Mouse (Mus musculus) heart, adult 2 months (tissue): ENCODE data around the gene Gm36028. TPM values are rescaled to one million over a fixed set of nuclear protein-coding genes. Genes with fewer than 3 reads are reported as not detected.

Experiments used
- DNase-seq, 2 experiments: peaks; one replicate each; pipeline ENCODE4 v3.0.0; 2021
- H3K27ac ChIP-seq: fragments of 200-600 bp; 2 replicates; pipeline ENCODE4 v1.8.1; 2022
- H3K27me3 ChIP-seq: fragments of 200-500 bp; 2 replicates; pipeline ENCODE4 v1.6.1; 2012; ENCODE audit warnings: mild to moderate bottlenecking, low read length, inconsistent platforms, mixed read lengths; ENCODE audit not compliant: control insufficient read depth, insufficient read depth
- H3K36me3 ChIP-seq: fragments of 200-500 bp; 2 replicates; pipeline ENCODE4 v1.6.1; 2012; ENCODE audit warnings: low read length, inconsistent platforms; ENCODE audit not compliant: control insufficient read depth, insufficient read depth
- H3K4me1 ChIP-seq: fragments of 200-500 bp; 2 replicates; pipeline ENCODE4 v1.6.1; 2011; ENCODE audit warnings: low read length; ENCODE audit not compliant: control insufficient read depth, insufficient read depth
- H3K4me3 ChIP-seq: fragments of 200-600 bp; 2 replicates; pipeline ENCODE4 v1.8.1; 2022
- H3K79me2 ChIP-seq: fragments of 200-500 bp; replicated peaks from 2 replicates; pipeline ENCODE4 v1.6.1; 2012; ENCODE audit warnings: mild to moderate bottlenecking, inconsistent platforms, low read length, moderate library complexity, mixed read lengths; ENCODE audit not compliant: control insufficient read depth, insufficient read depth
- H3K9ac ChIP-seq: fragments of 200-500 bp; 2 replicates; pipeline ENCODE4 v1.6.1; 2012; ENCODE audit warnings: low read depth, mild to moderate bottlenecking, control low read depth, inconsistent platforms, low read length, mixed read lengths
- CTCF ChIP-seq: fragments of 200-600 bp; IDR thresholded peaks from 2 replicates; pipeline ENCODE4 v1.8.1; 2022; ENCODE audit warnings: antibody characterized with exemption, mild to moderate bottlenecking, moderate library complexity
- EP300 ChIP-seq: fragments of 200-500 bp; IDR thresholded peaks from 2 replicates; pipeline ENCODE4 v1.6.1; 2011; ENCODE audit warnings: low read depth, low read length, control low read depth; ENCODE audit not compliant: insufficient read depth
- POLR2A ChIP-seq: fragments of 200-500 bp; IDR thresholded peaks from 2 replicates; pipeline ENCODE4 v1.6.1; 2011; ENCODE audit warnings: mild to moderate bottlenecking, low read depth, low read length, control low read depth; ENCODE audit not compliant: insufficient read depth
- WGBS: fragments of 180-500 bp; shearing (Covaris S2); methylation state at CpG from one replicate; pipeline ENCODE4 v1.1.7; 2018; 5-methylcytosine and 5-hydroxymethylcytosine counted together
- intact Hi-C: fragments of 180-260 bp; cut with DNase I; formaldehyde crosslinking; loops from one replicate; pipeline ENCODE4 v1.15.1; 2025
- polyA plus RNA-seq: library from polyadenylated mRNA; depleted of rRNA; stranded (reverse); fragments of >200 nt; gene quantifications from 2 replicates; pipeline ENCODE4 v1.2.3, GENCODE M21; 2012
- total RNA-seq, 2 experiments: library from RNA; stranded (reverse); gene quantifications; 2 replicates each; pipeline ENCODE4 v1.2.3; 2021

Gm36028 gene
- total and polyA plus RNA-seq, 3 experiments, result 0.10 to 1.0 (median 1.0) TPM

DNA sequence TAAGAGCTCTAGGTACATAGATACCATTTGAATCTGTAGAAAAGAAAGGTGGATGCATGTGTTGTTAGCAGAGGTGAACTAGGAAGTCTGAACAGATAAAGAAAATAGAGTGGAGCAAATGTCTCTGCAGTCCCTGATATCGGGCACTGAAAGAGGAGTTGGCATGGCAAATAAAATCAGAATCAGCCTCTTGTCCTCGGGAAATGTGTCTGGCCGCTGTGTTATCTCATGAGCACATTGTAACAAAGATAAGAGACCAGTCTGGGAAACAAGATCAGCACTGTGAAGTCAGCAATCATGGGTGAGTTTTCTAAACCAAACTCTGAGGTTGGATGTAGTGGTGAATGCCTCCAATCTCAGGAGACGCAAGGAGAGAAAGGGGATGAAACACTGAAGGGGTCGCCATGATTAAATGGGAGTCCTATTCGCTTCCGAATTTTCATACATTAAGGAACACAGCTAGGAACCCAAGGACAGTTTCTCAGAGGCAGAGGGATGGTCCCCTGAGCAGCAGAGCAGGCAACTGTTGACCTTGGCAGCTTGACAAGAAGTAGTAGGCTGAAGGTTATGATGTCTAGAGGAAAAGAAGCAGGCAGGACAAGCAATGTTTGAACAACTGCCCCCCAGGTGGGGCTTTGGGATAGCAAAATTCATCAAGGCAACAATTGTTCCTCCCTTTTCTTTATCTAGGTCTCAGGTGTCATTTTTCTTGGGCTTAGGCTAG is 15.6 kb downstream of the Gm36028 start:
- no peak overlapping the region; the same call in 1 of the 2 replicates for H3K27ac ChIP-seq
- no peaks in the 10 kb centered on the region for H3K27me3 ChIP-seq
- intact Hi-C loops, result no loop called here
- no peaks in the 10 kb centered on the region for H3K79me2 ChIP-seq
- H3K4me3 ChIP-seq, result no peak overlapping the region
- no peak for DNase-seq
- TF ChIP-seq CTCF (no peak), POLR2A (no peak), EP300 (no peak)
- peaks cover 11% of the 10 kb centered on the region for H3K36me3 ChIP-seq
- WGBS, result 20% methylated on average over 7 of the region's 7 CpGs
- H3K4me1 ChIP-seq, result peaks cover 7% of the 10 kb centered on the region
- no peak overlapping the region for H3K9ac ChIP-seq

DNA sequence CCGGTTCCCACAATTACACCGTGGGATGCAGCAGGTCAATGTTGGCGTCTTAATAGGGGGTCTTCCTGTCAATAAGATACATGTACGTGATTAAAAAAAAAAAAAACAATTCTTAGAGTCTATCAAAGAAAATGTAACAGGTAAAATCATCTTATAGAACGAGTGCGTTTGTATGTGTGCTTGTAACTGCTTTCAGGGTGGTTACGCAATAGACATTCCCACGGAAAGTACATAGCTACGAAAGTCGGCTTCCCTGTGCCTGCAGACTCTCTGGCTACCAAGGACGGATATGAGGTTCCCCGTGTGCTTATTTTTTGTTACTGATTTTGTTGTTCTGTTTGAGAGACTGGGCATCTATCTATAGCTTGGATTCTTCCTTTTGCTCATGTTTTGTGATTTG is 17.2 kb downstream of the Gm36028 start:
- peaks cover 9% of the 10 kb centered on the region for H3K36me3 ChIP-seq
- 79% methylated on average over 12 of the region's 12 CpGs for WGBS
- no peaks in the 10 kb centered on the region for H3K27me3 ChIP-seq
- H3K4me1 ChIP-seq, result peaks cover 6% of the 10 kb centered on the region
- intact Hi-C loops, result no loop called here
- H3K79me2 ChIP-seq, result no peaks in the 10 kb centered on the region
- TF ChIP-seq EP300 (no peak), CTCF (no peak), POLR2A (no peak)
- H3K27ac ChIP-seq, result no peak overlapping the region
- no peak overlapping the region for H3K4me3 ChIP-seq
- no peak overlapping the region for H3K9ac ChIP-seq
- DNase-seq, result no peak

DNA sequence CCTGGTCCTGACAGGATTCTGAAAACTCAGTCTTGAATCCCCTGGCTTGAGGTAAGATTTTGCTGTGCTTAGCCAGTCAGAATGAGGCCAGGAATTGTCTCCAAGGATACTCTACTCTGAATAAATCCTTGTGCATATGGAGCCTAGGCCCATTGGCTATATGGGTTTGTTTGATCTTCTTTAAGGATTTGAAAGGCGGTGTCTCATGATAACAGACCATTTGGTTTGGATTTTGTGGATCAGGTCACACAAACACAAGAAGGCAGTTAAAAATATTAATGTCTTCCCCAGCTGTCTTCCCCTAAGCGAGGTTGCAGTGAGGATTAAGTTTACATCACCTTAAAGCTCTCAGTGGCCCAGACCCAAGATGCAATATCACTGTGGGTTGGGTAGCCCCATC is 18.5 kb downstream of the Gm36028 start:
- TF ChIP-seq EP300 (no peak), CTCF (no peak), POLR2A (no peak)
- H3K4me1 ChIP-seq, result peaks cover 6% of the 10 kb centered on the region
- no peak overlapping the region for H3K27ac ChIP-seq
- intact Hi-C loops, result no loop called here
- H3K79me2 ChIP-seq, result no peaks in the 10 kb centered on the region
- no peak overlapping the region for H3K4me3 ChIP-seq
- no peak overlapping the region for H3K9ac ChIP-seq
- H3K27me3 ChIP-seq, result no peaks in the 10 kb centered on the region
- no peak for DNase-seq
- peaks cover 9% of the 10 kb centered on the region for H3K36me3 ChIP-seq
- WGBS, result 76% methylated on average over 2 of the region's 2 CpGs

DNA sequence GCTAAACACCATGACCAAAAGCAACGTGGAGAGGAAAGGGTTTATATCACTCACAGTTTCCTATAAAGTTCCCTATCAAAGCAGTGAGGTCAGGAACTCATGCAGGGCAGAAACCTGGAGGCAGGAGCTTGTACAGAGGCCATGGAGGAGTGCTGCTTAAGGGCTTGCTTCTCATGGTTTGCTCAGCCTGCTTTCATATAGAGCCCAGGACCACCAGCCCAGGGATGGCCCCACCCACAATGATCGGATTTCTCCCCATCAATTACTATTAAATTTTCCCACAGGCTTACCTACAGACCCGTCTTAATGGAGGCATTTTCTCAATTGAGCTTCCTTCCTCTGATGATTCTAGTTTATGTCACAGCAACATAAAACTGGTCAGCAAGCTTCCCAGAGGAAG is 23.4 kb downstream of the Gm36028 start:
- 57% methylated on average over 3 of the region's 3 CpGs for WGBS
- no peaks in the 10 kb centered on the region for H3K27me3 ChIP-seq
- intact Hi-C loops, result no loop called here
- no peak for TF ChIP-seq CTCF
- no peak for TF ChIP-seq EP300
- TF ChIP-seq POLR2A, result no peak
- H3K27ac ChIP-seq, result no peak overlapping the region
- H3K4me1 ChIP-seq, result peaks cover 4% of the 10 kb centered on the region
- no peaks in the 10 kb centered on the region for H3K36me3 ChIP-seq
- no peak overlapping the region for H3K4me3 ChIP-seq
- no peak overlapping the region for H3K9ac ChIP-seq
- no peak for DNase-seq
- H3K79me2 ChIP-seq, result no peaks in the 10 kb centered on the region

DNA sequence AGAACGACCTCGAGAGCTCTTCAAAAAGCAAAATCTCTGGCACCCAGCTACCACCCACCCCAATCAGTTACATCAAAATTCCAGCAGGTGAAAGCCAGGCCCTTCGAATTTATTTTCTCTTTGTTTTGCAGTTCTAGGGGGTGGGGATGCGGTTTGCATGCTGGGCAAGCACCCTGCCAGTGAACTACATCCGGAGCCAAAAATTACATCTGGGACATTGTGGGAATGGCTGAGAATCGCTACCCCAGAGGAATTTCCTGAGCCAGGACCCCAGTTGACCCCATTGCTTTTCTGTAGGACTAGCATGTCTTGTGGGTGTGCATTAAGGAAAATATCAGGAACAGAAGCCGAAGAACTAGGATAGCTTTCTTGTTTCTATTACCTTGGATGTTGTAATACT is 29.9 kb downstream of the Gm36028 start:
- Histone ChIP-seq H3K4me1 (peaks cover 4% of the 10 kb centered on the region), H3K4me3 (no peak overlapping the region), H3K9ac (no peak overlapping the region), H3K27ac (no peak overlapping the region), H3K36me3 (peaks cover 7% of the 10 kb centered on the region), H3K79me2 (no peaks in the 10 kb centered on the region), H3K27me3 (no peaks in the 10 kb centered on the region)
- intact Hi-C loops, result no loop called here
- 37% methylated on average over 7 of the region's 7 CpGs for WGBS
- TF ChIP-seq CTCF (peak; percentile 21), POLR2A (no peak)
- no peak for DNase-seq

DNA sequence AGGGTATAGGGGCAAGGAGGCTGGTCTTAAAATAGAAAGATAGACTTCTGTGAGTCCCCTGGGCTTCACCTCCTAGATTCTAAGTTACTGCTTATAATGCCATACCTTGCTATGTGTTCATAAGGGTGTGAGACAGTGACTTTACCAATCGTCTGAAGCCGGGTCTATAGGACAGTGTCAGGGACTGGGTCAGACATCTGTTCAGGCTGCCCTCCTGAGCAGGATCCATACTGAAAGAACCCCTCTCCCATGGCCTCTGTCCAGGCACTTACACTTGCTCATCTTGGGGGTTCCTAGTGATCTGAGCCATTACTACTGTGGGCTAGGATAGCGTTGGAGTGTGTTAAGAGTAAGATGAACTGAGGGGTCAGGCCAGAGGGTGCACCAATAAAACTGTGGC is 34.7 kb downstream of the Gm36028 start:
- H3K36me3 ChIP-seq, result peaks cover 6% of the 10 kb centered on the region
- no peaks in the 10 kb centered on the region for H3K27me3 ChIP-seq
- no peak overlapping the region for H3K27ac ChIP-seq
- TF ChIP-seq POLR2A, result no peak
- no peaks in the 10 kb centered on the region for H3K79me2 ChIP-seq
- intact Hi-C loops, result no loop called here
- DNase-seq, result no peak
- no peak overlapping the region for H3K4me3 ChIP-seq
- H3K4me1 ChIP-seq, result no peaks in the 10 kb centered on the region; the same call in 1 of the 2 replicates
- H3K9ac ChIP-seq, result no peak overlapping the region
- WGBS, result 94% methylated on average over 3 of the region's 3 CpGs
